Mouse (Mus musculus) embryonic stem cell, embryonic (primary cell): Measurements from ENCODE around the gene Cmah.
"Not testable (repeated sequence)": the region's sequence is repeated elsewhere in the genome, so short reads cannot be mapped to it uniquely, and the experiment has no call there.

ENCODE experiments used
- CTCF ChIA-PET, 4 experiments: fragments of 300-600 bp in 2 of 4; fragments of 350-600 bp in 2 of 4; sonication (Branson Sonifier 250); formaldehyde crosslinking; loops; one replicate each; lab custom pipeline; 2022; ENCODE audit warnings: inconsistent platforms in 2 of 4; lab: Charles Lee
- POLR2A ChIA-PET, 4 experiments: fragments of 300-600 bp in 2 of 4; fragments of 350-600 bp in 2 of 4; sonication (Branson Sonifier 250); formaldehyde crosslinking; loops; one replicate each; lab custom pipeline; 2022; ENCODE audit warnings: antibody characterized with exemption in 4 of 4, inconsistent platforms in 1 of 4; lab: Charles Lee

Gene Cmah

GRCm38 (mm10) chr13:24332537-24332936, 5.3 kb downstream of the Cmah start:
- ChIA-PET CTCF (interaction anchor here in 2 of 4 experiments (0.6 kb wide), 2 partner anchors 381 to 1792 kb away, joined by 3 to 4 read pairs; no protein-coding TSS in a partner anchor), POLR2A (interaction anchor here in 2 of 4 experiments (0.6 to 1.4 kb wide), 2 partner anchors 14 to 648 kb away, joined by 4 read pairs; partner anchors contain the start of genes Hist1h2ac (in 1 of the 2) and Hist1h2bc (in 1 of the 2))

- CTCF ChIA-PET: no interaction called here
These were observed 9.6 kb downstream of the Cmah start for GRCm38 (mm10) chr13:24336818-24337217.

GRCm38 (mm10) chr13:24337874-24338273, 10.7 kb downstream of the Cmah start:
- ChIA-PET POLR2A (no interaction called here), CTCF (interaction anchor here in 2 of 4 experiments (0.7 to 1.4 kb wide), 3 partner anchors 59 to 376 kb away, joined by 3 to 8 read pairs (median 4); no protein-coding TSS in a partner anchor)

More at GRCm38 (mm10) chr13:24336818-24337217, 9.6 kb downstream of the Cmah start:
- POLR2A ChIA-PET: no interaction called here

GRCm38 (mm10) chr13:24338343-24338861, 11.2 kb downstream of the Cmah start:
- CTCF ChIA-PET: interaction anchor here in 3 of 4 experiments (0.6 to 1.4 kb wide), 4 partner anchors 60 to 375 kb away, joined by 3 to 8 read pairs (median 4); no protein-coding TSS in a partner anchor
- POLR2A ChIA-PET: interaction anchor here in 1 of 4 experiments (0.5 kb wide), 1 partner anchor 383 kb away, joined by 3 read pairs; no protein-coding TSS in a partner anchor

GRCm38 (mm10) chr13:24339907-24340306, 12.7 kb downstream of the Cmah start:
- ChIA-PET POLR2A (interaction anchor here in 1 of 4 experiments (0.5 kb wide), 1 partner anchor 352 kb away, joined by 4 read pairs; no protein-coding TSS in a partner anchor), CTCF (interaction anchor here in 1 of 4 experiments (0.6 kb wide), 1 partner anchor 292 kb away, joined by 7 read pairs; no protein-coding TSS in a partner anchor)

- POLR2A ChIA-PET: interaction anchor here in 1 of 4 experiments (0.5 kb wide), 1 partner anchor 352 kb away, joined by 4 read pairs; no protein-coding TSS in a partner anchor
- CTCF ChIA-PET: no interaction called here
These were observed 13.3 kb downstream of the Cmah start for GRCm38 (mm10) chr13:24340462-24340861.

GRCm38 (mm10) chr13:24342091-24342490, 14.9 kb downstream of the Cmah start:
- CTCF ChIA-PET: interaction anchor here in 1 of 4 experiments (0.7 kb wide), 1 partner anchor 101 kb away, joined by 3 read pairs; no protein-coding TSS in a partner anchor
- POLR2A ChIA-PET: interaction anchor here in 1 of 4 experiments (0.8 kb wide), 1 partner anchor 21 kb away, joined by 3 read pairs; no protein-coding TSS in a partner anchor

GRCm38 (mm10) chr13:24353004-24353403, 25.8 kb downstream of the Cmah start:
- CTCF ChIA-PET: no interaction called here
- POLR2A ChIA-PET: no interaction called here

GRCm38 (mm10) chr13:24354751-24355150, 27.5 kb downstream of the Cmah start:
- POLR2A ChIA-PET: interaction anchor here in 1 of 4 experiments (0.9 kb wide), 1 partner anchor 24 kb away, joined by 3 read pairs; no protein-coding TSS in a partner anchor
- CTCF ChIA-PET: no interaction called here

GRCm38 (mm10) chr13:24359181-24359580, 32.0 kb downstream of the Cmah start:
- ChIA-PET POLR2A (interaction anchor here in 1 of 4 experiments (0.6 to 0.8 kb wide), 2 partner anchors 153 to 957 kb away, joined by 3 read pairs; no protein-coding TSS in a partner anchor), CTCF (no interaction called here)

- ChIA-PET CTCF (no interaction called here), POLR2A (interaction anchor here in 1 of 4 experiments (0.7 kb wide), 1 partner anchor 85 kb away, joined by 4 read pairs; no protein-coding TSS in a partner anchor)
These were observed 38.0 kb downstream of the Cmah start for GRCm38 (mm10) chr13:24365191-24365590.

GRCm38 (mm10) chr13:24372893-24373599, 45.8 kb downstream of the Cmah start:
- CTCF ChIA-PET: no interaction called here
- POLR2A ChIA-PET: no interaction called here

- CTCF ChIA-PET, POLR2A ChIA-PET: not testable (repeated sequence)
These were observed 47.4 kb downstream of the Cmah start for GRCm38 (mm10) chr13:24374606-24375005.

- POLR2A ChIA-PET: no interaction called here
- CTCF ChIA-PET: interaction anchor here in 1 of 4 experiments (0.5 kb wide), 1 partner anchor 426 kb away, joined by 5 read pairs; no protein-coding TSS in a partner anchor
These were observed 48.4 kb downstream of the Cmah start for GRCm38 (mm10) chr13:24375320-24376203.

GRCm38 (mm10) chr13:24380713-24381112, 53.5 kb downstream of the Cmah start:
- ChIA-PET POLR2A (no interaction called here), CTCF (no interaction called here)

- POLR2A ChIA-PET: no interaction called here
- CTCF ChIA-PET: no interaction called here
These were observed 56.7 kb downstream of the Cmah start for GRCm38 (mm10) chr13:24383885-24384284.

- CTCF ChIA-PET: interaction anchor here in 1 of 4 experiments (0.7 kb wide), 1 partner anchor 530 kb away, joined by 5 read pairs; no protein-coding TSS in a partner anchor
These were observed 64.7 kb downstream of the Cmah start for GRCm38 (mm10) chr13:24391892-24392291.

GRCm38 (mm10) chr13:24392655-24393054, 65.5 kb downstream of the Cmah start:
- POLR2A ChIA-PET: interaction anchor here in 1 of 4 experiments (0.6 kb wide), 1 partner anchor 277 kb away, joined by 4 read pairs; no protein-coding TSS in a partner anchor
- CTCF ChIA-PET: no interaction called here

More at GRCm38 (mm10) chr13:24391892-24392291, 64.7 kb downstream of the Cmah start:
- POLR2A ChIA-PET: no interaction called here
